Mouse (Mus musculus): ENCODE measurements around the gene Nmur1. TPM values are rescaled to one million over a fixed set of nuclear protein-coding genes. Genes with fewer than 3 reads are reported as not detected.
"Not testable (repeated sequence)": the region's sequence is repeated elsewhere in the genome, so short reads cannot be mapped to it uniquely, and the experiment has no call there.

Gene Nmur1
- total RNA-seq, 2 experiments from 2014 or later: not detected

GRCm38 (mm10) chr1:86358906-86359797 is 66.9 kb downstream of the Nmur1 start, which contains the start of gene Ncl:
TSS of gene Ncl (minus strand) at chr1:86359400.
- DNase-seq: peak; percentile 98

DNA sequence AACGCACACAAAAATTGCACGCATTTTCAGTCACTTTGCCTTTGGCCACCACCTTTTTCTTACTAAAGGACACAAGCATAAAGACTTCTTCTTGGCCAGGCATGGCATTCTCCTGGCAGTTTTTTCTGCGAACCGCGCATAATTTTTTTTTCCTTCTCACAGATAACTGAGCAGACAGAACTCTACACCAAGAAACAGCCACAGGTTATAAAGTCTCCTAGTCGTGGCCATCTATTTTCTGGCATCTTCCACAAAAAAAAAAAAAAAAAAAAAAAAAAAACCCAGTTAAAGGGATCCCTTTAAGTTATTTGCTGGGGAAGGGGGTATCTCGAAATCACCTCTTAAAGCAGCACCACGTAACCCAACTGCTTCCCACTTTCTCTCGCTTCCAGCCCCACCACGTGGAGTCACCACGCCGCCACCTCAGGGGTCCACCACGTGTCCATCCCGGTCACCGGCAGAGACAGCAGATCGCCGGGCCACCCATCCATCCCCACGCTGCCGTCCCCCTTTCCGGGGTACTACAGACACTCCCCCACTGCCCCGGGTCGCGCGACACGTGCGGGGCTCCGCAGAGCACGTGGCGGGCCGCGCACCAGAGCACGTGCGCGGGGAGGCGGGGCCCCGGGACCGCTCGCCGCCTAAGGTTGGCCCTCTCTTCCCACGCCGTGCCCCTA is 67.7 kb downstream of the Nmur1 start:
- DNase-seq: no peak

- peak; percentile 48 to 52 for DNase-seq
These were observed 71.8 kb downstream of the Nmur1 start for GRCm38 (mm10) chr1:86354186-86354585.

- no peak for DNase-seq
These were observed 75.5 kb downstream of the Nmur1 start for GRCm38 (mm10) chr1:86350576-86350975.

DNA sequence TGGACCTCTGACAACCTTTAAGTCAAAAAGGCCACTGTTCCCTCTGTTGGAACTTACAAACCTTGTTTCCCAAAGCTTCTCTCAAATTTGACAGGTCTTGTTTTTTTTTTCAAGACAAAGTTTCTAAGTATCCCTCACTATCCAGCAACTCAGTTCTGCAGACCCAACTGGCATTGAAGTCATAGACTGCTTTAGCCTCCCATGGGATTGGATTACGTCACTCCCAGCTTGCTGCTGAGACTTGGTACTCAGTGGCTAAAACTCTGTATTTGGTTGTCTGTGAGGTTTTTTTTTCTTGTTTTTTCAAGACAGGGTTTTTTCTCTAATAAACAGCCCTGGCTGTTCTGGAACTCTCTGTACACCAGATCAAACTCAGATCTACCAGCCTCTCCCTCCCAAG is 76.3 kb downstream of the Nmur1 start:
- no peak for DNase-seq

GRCm38 (mm10) chr1:86349201-86349600 is 76.8 kb downstream of the Nmur1 start:
- DNase-seq: no peak

DNA sequence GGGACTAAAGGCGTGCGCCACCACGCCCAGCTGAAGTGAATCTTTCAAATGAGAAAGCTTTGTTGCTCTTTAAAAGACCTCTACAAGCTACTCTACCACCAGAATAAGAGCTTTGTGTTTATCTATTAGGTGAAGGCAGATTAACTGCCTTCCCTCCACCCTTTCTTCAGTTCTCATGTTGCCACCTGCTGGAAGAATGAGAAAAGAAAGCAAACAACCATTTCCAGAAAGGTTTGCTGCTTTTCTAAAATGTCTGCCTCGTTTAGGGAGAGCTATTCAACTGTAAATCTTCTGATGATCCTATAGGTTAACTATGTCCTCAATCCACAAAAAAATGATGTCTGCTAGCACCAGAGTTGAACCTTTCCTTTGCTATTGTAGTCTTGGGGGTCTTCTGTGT is 77.2 kb downstream of the Nmur1 start:
- DNase-seq: no peak

- DNase-seq: no peak
These were observed 77.9 kb downstream of the Nmur1 start for GRCm38 (mm10) chr1:86348083-86348482.

DNA sequence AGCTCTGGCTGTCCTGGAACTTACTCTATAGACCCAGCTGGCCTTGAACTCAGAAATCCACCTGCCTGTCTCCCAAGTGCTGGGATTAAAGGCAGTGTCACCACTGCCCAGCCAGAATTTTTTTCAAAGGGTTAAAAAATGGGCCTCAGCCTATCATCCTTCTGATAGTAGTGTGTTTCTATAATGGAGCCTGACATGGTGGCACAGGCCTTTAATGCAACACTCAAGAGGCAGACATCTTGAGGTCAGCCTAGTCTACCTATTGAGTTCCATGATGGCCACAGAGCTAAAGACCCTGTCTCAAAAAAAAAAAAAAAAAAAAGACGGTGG is 78.3 kb downstream of the Nmur1 start:
- no peak for DNase-seq

DNA sequence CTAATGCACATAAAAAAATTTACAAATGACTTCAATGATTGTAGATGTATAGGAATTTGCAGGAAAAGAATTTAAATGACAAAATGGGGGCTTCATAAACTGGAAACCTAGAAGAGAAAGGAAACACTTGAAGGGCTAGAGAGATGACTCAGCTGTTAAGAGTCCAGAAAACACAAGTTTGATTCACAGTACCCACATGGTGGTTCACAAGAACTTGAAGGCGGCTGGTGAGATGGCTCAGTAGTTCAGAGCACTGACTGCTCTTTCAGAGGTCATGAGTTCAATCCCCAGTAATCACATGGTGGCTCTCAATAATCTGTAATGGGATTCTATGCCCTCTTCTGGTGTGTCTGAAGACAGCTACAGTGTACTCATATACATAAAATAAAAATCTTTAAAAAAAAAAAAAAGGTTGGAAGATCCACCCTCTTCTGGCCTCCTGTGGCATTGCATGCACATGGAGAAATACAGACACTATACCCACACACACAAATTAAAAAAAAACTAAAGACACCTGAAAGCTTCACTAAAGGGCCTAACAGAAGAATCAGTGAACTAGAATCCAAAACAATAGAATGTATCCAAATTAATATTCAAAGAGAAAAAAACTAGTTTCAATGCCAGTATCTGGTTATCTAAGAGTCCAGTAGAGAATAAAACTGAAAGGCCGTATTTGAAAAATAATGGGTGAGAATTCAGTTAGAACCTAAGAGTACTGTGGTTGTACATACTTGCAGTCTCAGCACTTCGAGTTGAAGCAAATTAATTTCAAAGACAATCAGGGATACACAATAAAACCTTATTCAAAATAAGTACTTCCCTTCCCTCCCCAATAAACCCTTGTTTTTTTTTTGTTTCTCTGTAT is 78.9 kb downstream of the Nmur1 start:
- DNase-seq: no peak

DNA sequence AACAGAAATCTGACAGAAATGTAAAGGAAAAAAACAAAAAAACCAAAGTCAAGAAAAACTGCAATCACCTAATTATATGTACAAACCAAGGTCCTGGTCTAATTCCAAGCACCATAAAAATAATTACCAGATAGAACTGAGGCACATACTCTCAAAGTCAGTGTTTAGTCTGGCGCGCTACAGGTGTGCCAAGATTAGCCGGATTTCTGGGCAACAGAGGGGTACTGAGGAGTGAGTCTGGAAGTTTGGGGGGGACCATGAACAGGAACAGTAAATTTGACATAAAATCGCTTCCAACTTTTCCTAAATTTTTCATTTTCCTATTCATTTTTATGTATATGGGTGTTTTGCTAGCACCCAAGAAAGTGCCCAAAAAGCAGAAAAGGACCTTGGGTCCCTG is 80.1 kb downstream of the Nmur1 start:
- no peak for DNase-seq

DNA sequence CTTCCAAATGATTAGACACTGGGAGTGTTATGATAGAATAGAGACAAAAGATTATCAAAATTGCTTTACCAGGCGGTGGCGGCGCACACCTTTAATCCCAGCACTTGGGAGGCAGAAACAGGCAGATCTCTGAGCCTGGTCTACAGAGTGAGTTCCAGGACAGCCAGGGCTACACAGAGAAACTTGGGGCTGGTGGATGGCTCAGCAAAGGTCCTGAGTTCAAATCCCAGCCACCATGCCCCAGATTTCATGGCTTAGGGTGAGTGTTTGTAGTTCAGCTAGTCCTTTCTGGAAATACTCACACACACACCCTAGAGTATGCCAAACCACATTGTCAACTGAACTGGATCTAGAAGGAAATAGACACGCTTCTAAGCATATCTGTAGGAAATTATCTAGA is 81.0 kb downstream of the Nmur1 start:
- DNase-seq: no peak

- DNase-seq: no peak
These were observed 81.8 kb downstream of the Nmur1 start for GRCm38 (mm10) chr1:86343969-86344861.

GRCm38 (mm10) chr1:86343087-86343645 is 82.9 kb downstream of the Nmur1 start:
- no peak for DNase-seq

DNA sequence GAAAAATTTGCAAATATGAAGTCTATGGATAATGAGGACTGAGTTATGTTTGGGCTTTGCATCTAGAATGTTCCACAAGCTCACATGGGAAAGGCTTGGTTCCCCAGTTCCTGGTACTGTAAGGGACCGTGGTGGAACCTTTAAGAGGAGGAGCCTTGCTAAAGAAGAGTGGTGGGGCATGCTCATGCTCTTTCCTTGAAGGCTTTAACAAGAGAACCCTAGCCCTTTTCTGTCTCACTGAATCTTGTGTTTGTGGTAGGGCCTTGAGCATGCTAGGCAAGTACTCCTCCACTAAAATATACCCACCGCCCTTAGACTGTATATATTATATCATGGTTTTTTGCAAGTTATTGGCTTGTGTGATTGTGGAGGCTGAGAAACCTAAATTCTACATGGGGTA is 83.7 kb downstream of the Nmur1 start:
- no peak for DNase-seq

DNA sequence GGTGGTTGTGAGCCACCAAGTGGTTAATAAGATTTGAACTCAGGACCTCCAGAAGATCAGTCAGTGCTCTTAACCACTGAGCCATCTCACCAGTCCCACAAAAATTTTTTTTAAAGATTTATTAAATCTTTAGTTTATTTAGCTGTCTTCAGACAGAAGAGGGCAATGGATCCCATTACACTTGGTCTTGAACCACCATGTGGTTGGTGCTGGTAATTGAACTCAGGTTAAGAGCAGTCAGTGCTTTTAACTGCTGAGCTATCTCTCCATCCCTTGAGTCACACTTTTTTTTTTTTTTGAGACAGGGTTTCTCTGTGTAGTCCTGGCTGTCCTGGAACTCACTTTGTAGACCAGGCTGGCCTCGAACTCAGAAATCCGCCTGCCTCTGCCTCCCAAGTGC is 84.9 kb downstream of the Nmur1 start:
- not testable (repeated sequence) for DNase-seq

DNA sequence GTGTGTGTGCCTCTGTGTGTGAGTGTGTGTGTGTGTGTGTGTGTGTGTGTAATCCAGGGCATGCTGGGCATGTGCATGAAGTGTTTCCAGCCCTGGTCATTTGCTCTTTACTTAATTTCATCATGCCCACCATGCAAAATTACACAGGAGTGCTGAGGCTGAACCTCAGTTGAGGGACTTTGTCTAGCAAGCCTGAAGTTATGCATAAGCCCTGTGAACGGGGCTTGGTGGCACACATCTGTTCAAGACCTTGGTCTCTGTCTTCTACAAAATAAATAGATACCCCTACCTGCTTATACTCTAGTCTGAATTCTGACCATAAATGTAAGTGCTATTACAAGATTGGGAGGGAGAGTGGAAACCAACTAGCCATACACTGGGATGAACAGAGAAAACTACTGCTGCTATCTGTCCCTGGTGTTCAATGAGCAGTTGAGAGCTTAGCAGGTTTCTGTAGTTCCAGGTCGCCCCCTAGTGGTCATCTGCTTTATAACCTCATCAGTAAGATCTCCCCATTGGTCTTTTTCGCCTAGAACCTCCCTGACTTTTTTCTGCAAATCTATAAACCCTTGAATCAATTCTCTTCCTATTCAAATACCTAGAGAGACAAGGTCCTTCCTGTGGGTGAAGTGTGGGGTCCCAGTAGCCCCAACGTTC is 86.7 kb downstream of the Nmur1 start:
- peak; percentile 79 to 87 for DNase-seq

DNA sequence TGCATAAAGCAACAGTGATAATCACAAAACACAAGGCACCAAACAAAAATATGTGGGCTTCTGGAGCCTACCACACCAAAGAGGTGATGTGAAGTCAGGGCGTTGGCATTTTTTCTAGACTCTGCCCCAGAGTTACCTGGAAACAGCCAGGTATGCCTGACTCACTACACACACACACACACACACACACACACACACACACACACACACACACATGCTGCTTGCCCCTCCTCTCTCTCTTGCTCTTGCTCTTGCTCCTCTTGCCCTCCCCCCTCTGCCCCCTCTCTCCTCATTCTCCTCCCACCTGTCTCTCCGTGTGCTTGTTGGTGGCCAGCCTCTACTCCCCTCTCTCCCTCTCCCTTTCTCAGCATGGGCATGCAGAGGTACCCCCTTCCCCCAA is 89.7 kb downstream of the Nmur1 start:
- no peak for DNase-seq

Measured in adrenal gland, postnatal 36 days (tissue).